Mouse (Mus musculus) heart, postnatal 36 days (tissue): ENCODE results near the gene Zbtb45. TPM values are rescaled to one million over a fixed set of nuclear protein-coding genes. Genes with fewer than 3 reads are reported as not detected.

Experiments used
- DNase-seq, 2 experiments: peaks; one replicate each; pipeline ENCODE4 v3.0.0; 2021 to 2022
- intact Hi-C: fragments of 180-260 bp; cut with DNase I; formaldehyde crosslinking; loops from one replicate; pipeline ENCODE4 v1.15.1; 2025
- total RNA-seq, 2 experiments: library from RNA; stranded (reverse); gene quantifications; 2 replicates each; pipeline ENCODE4 v1.2.3; 2021

Zbtb45 gene
- total RNA-seq, 2 experiments from 2014 or later, result 7.9 to 8.8 TPM

GRCm38 (mm10) chr7:13006011-13006410 is 3.8 kb downstream of the Zbtb45 start:
- DNase-seq, result no peak
- intact Hi-C loops, result no loop called here

DNA sequence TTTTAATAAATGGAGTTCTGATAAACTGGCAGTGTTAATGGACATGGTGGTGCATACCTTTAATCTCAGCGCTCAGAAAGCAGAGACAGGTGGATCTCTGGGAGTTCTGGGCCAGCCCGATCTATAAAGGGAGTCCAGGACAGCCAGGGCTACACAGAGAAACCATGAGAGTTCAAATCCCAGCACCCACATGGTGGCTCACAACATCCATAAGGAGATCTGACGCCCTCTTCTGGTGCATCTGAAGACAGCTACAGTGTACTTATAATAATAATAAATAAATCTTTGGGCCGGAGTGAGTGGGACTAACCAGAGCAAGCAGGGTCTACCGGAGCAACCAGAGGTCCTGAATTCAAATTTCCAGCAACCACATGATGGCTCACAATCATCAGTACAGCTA is 6.5 kb downstream of the Zbtb45 start:
- intact Hi-C loops, result no loop called here
- no peak for DNase-seq

- DNase-seq, result no peak
- intact Hi-C loops, result no loop called here
Observed at GRCm38 (mm10) chr7:13001584-13001983, 8.2 kb downstream of the Zbtb45 start.

DNA sequence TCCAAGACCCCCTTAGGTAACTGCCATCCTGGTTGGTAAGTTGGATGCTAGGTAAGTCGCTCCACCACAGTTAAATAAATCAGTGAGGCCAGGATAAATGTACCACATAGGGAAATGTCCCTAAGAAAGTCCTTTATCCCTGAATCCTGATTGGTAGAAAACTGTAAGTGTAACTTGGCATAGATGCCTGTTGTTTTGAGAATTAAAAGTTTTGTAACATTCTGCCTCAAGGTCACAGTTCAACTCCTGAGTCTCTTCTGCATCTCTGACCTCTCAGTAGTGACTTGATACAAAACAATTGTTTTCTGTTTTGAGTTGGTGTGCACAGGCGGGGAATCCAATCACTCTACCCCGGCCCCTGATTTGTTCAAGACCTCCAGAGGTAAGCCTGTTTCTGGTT is 11.0 kb downstream of the Zbtb45 start, which contains the start of gene Trim28:
TSS of gene Trim28 (plus strand) at position 264 of the 400 bp plus-strand sequence.
- intact Hi-C loops, result no loop called here
- no peak for DNase-seq

- no peak for DNase-seq
- intact Hi-C loops, result no loop called here
Observed at GRCm38 (mm10) chr7:12998053-12998452, 11.8 kb downstream of the Zbtb45 start, which contains the start of gene Slc27a5. TSS of gene Slc27a5 (minus strand) at chr7:12998192.

GRCm38 (mm10) chr7:12997230-12997629 is 12.6 kb downstream of the Zbtb45 start:
- intact Hi-C loops, result no loop called here

DNA sequence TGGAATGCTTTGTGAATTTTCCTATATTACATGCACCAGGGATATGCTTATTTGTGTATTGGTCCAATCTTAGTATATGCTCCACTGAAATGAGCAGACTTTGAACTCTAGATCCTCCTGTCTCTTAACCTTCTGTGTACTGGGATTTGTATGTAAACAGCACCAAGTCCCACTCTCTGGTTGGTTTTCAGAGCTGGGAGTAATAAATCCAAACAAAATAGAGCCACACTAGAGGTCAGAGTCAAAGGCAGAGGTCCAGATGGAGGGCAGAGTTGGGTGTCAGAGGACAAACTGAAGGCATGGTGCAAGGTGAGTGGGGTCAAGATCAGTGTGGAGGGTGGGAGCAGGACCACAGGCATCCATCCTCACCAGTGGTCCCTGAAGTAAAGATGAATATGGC is 14.0 kb downstream of the Zbtb45 start:
- intact Hi-C loops, result no loop called here
- DNase-seq, result no peak

More at GRCm38 (mm10) chr7:12997230-12997629, 12.6 kb downstream of the Zbtb45 start:
- DNase-seq, result no peak

DNA sequence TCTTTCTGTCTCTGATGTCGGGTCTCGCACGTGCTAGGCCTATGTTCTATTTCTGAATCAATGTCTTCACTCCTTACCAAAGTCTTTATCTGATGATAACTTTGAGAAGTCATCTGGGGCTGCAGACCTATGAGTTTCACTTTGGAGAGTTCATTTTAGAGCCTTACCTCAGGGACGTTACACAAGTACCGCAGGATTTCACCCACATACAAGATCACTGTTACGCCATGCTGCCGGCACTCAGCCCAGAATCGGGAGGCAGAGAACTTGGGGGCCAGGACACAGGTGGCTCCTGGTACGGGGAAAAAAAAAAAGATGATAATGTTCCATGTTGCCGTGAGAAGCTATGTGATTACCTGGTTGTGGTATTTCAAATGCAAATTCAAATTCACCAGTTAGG is 16.7 kb downstream of the Zbtb45 start:
- no peak for DNase-seq
- intact Hi-C loops, result no loop called here

DNA sequence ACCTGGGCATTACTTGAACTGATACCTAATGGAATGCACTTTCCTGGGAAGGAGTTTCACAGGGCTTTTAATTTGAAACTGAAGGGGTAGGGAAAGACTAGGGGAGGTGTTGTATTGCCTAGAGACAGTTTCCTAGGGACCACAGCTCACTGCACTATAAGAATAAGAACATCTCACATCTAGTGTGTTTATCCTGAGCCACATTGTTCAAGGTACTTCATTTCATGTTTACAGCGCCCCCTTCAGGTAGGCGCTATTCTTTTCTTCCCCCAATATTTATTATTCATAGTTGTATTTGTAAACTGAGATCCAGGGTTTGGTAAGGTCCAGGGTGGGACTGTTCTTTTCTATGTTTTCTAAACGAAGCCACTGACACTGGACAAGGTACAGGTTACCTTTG is 17.6 kb downstream of the Zbtb45 start:
- peak in 1 of 2 experiments; percentile 38 for DNase-seq
- intact Hi-C loops, result no loop called here

DNA sequence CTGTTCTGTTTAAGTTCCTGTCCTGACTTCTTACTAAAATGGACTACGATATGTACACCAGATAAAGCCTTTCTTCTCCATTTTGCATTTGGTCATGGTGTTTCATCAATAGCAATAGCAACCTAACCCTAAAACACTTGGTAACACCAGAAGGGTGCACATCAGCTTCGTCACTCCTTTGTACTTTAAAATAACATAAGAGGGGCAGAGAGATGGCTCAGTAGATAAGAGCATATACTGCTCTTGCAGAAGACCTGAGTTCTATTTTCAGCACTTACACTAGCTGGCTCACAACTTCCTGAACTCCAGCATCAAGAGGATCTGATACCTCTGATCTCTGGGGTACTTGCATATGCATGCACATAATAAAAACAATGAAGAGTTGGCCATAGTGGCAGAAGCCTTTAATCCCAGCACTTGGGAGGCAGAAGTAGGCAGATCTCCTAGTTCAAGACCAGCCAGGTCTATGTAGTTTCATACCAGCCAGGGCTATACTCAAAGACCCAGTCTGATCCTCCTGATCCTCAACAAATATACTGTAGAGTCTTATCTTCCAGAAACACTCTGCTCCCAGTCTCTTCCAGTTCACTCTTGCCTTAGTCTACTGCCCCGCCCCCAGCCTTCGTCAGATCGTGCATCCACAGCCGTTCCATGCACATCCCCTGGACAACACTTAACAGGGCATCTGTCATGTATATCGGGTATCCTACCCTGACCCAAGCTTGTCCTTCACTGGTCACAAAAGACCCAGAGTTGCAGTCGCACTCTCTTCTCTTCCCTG is 22.2 kb downstream of the Zbtb45 start:
- DNase-seq, result no peak
- intact Hi-C loops, result no loop called here

DNA sequence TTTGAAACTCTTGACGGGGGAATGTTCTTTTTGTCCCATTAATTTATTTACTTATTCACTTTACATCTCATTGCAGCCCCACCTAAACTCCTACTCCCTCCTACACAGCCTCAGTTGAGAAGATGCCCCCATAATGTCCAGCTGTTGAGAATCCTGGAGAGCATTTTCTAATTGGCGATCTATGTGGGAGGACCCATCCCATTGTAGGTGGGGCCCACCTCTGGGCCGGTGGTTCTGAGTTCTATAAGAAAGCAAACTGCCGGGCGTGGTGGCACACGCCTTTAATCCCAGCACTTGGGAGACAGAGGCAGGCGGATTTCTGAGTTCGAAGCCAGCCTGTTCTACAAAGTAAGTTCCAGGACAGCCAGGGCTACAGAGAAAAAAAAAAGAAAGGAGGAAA is 22.9 kb downstream of the Zbtb45 start:
- no peak for DNase-seq
- intact Hi-C loops, result no loop called here

GRCm38 (mm10) chr7:12985724-12986123 is 24.1 kb downstream of the Zbtb45 start:
- intact Hi-C loops, result no loop called here
- DNase-seq, result no peak

GRCm38 (mm10) chr7:12980291-12980690 is 29.5 kb downstream of the Zbtb45 start:
- intact Hi-C loops, result no loop called here
- DNase-seq, result no peak

DNA sequence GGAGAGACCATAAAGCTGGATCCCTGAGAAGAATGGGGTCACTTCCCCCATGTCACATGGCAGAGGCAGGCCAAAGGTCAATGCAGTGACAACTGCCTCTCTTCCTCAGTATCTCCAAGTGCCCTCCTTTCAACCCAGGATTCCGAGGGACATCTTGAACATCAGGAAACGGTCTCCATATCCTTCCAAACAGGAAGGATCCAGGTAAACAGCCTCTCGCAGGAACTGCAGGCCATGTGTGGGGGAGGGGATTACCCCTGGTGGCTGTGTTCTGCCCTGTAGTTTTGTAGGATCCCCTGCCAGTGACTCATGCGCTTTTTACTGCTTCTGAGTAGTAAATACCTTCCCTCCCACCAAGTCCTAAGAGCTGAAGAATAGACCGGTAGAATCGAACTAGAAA is 30.1 kb downstream of the Zbtb45 start:
- DNase-seq, result no peak
- intact Hi-C loops, result loop anchor here (2.0 to 5.0 kb wide), 3 partner anchors 29 to 58 kb away; partner anchors contain the start of gene Ube2m

DNA sequence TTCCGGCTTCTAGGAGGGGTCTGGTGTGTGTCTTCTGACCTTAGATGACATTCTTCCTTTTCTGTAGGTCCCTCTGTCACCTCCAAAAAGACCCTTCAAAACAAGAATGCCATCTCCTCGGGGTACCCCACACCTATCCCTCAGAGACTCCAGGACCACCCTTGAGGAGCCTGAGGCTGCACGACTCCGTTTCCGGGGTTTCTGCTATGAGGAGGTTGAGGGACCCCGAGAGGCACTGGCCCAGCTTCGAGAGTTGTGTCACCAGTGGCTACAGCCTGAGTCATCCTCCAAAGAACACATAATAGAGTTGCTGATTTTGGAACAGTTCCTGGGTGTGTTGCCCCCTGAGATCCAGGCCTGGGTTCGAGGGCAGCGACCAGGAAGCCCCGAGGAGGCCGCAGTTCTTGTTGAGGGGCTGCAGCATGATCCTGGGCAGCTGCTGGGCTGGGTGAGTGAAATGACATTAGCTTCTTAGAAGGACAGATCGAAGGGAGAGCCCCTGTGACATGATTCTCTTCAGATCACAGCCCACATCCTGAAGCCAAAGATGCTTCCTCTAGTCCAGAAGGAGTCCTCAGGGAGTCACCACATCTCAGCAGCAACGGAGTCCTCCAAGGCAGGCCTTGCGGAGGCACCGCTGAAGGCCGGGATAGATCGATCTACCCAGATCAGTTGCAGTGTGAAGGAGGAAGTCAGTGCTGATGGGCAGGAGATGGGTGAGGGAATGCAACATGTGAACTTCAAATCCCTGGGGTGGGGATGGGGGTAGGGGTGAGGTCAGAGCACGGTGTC is 30.7 kb downstream of the Zbtb45 start:
- DNase-seq, result no peak
- intact Hi-C loops, result loop anchor here (1.0 to 5.0 kb wide), 4 partner anchors 30 to 58 kb away; partner anchors contain the start of genes Rps5 and Ube2m

- DNase-seq, result peak; percentile 97 to 98
- intact Hi-C loops, result loop anchor here (1.0 to 5.0 kb wide), 5 partner anchors 12 to 59 kb away; partner anchors contain the start of genes Rps5 and Ube2m
Observed at GRCm38 (mm10) chr7:12977682-12978389, 32.0 kb downstream of the Zbtb45 start, which contains the start of gene Zfp446. TSS of gene Zfp446 (plus strand) at chr7:12977848.

DNA sequence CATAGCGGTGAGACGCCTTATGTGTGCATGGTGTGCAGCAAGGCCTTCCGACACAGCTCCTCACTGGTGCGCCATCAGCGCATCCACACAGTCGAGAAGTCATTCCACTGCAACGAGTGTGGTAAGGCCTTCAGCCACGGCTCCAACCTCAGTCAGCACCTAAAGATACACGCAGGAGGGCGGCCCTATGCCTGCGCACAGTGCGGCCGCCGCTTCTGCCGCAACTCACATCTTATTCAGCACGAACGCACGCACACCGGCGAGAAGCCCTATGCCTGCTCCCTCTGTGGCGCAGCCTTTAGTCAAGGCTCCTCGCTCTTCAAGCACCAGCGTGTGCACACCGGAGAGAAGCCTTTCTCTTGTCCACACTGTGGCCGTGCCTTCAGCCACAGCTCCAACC is 38.9 kb downstream of the Zbtb45 start:
- DNase-seq, result no peak
- intact Hi-C loops, result no loop called here

DNA sequence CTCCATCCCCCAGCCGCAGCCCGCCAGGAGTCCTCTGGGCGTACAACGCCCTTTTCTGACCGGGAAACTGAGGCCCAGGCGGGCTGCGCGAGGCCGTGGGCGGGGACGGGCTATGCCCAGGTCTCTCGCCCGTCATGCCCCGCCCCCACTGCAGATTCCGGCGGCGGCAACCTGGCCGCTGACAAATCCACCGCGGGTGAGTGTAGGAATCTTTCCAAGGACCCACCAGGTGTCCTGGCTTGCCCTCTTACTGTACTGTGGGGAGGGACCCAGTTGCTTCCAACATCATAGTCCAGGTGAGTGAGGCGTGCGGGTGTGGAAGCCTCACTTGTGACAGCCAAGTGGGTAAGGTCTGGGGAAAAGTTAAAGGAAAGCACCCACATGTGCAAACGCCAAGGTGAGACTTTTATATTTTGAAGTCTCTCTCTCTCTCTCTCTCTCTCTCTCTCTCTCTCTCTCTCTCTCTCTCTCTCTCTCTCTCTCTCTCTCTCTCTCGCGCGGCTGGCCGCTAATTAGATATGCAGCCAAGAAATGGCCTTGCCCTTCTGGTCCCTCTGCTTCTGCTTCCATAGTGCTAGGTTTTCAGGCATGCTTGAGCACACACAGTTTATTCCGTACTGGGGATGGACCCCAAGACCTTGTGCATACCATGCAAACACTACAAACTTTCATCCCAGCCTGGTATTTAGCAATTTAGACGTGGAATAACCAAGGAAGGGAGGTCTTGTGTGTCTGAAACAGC is 43.6 kb downstream of the Zbtb45 start:
- DNase-seq, result peak in 1 of 2 experiments; percentile 63
- intact Hi-C loops, result loop anchor here (1.0 kb wide), 1 partner anchor 11 kb away; the partner anchor contains the start of gene Zfp446

- peak; percentile 87 to 88 for DNase-seq
- intact Hi-C loops, result loop anchor here (1.0 to 2.0 kb wide), 2 partner anchors 12 to 15 kb away; partner anchors contain the start of gene Zfp446
Observed at GRCm38 (mm10) chr7:12965678-12966091, 44.1 kb downstream of the Zbtb45 start, which contains the start of gene Zfp324. TSS of gene Zfp324 (plus strand) at chr7:12965838.
